Mouse (Mus musculus) C2C12 (cell line): ENCODE results near the gene Platr17.

Source experiments
- CEBPB ChIP-seq: IDR thresholded peaks from one replicate; pipeline ENCODE4 v1.6.1; 2011; ENCODE audit warnings: low read depth, mild to moderate bottlenecking, control low read depth, moderate library complexity
- CTCF ChIP-seq: IDR thresholded peaks from one replicate; pipeline ENCODE4 v1.5.1; 2011; ENCODE audit not compliant: control insufficient read depth, insufficient read depth, insufficient read length
- FOSL1 ChIP-seq: IDR thresholded peaks from one replicate; pipeline ENCODE4 v1.8.0; 2011; ENCODE audit warnings: mild to moderate bottlenecking, low read length; ENCODE audit not compliant: poor library complexity, insufficient read depth, severe bottlenecking
- MAX ChIP-seq: IDR thresholded peaks from one replicate; pipeline ENCODE4 v1.6.1; 2011; ENCODE audit warnings: mild to moderate bottlenecking, control low read depth
- USF1 ChIP-seq: IDR thresholded peaks from one replicate; pipeline ENCODE4 v1.6.1; 2011; ENCODE audit warnings: low read depth, mild to moderate bottlenecking, control low read depth, moderate library complexity

GRCm38 (mm10) chr17:33950131-33950625 lies 45.2 kb downstream of the Platr17 start:
- TF ChIP-seq CTCF, result no peak
- TF ChIP-seq USF1, result no peak
- no peak for TF ChIP-seq FOSL1
- TF ChIP-seq CEBPB, result no peak
- no peak for TF ChIP-seq MAX
